Mouse (Mus musculus) hindbrain, embryonic 10.5 days (tissue): ENCODE results near the gene Mmp15. TPM values are rescaled to one million over a fixed set of nuclear protein-coding genes. Genes with fewer than 3 reads are reported as not detected.

Source experiments
- DNase-seq: peaks from one replicate; pipeline ENCODE4 v3.0.0-alpha.2; 2017; ENCODE audit warnings: low spot score
- H3K27ac ChIP-seq: fragments of 300-500 bp; sonication (generic); 2 replicates; pipeline ENCODE4 v1.5.1; 2016; ENCODE audit warnings: mild to moderate bottlenecking, moderate library complexity
- H3K27me3 ChIP-seq: fragments of 300-500 bp; sonication (generic); 2 replicates; pipeline ENCODE4 v1.6.1; 2016; ENCODE audit warnings: mild to moderate bottlenecking; ENCODE audit not compliant: poor library complexity, insufficient read depth, severe bottlenecking
- H3K36me3 ChIP-seq: fragments of 300-500 bp; sonication (generic); 2 replicates; pipeline ENCODE4 v1.6.1; 2016; ENCODE audit warnings: mild to moderate bottlenecking, moderate library complexity
- H3K4me1 ChIP-seq: fragments of 300-500 bp; sonication (generic); replicated peaks from 2 replicates; pipeline ENCODE4 v1.6.1; 2016; ENCODE audit warnings: mild to moderate bottlenecking
- H3K4me3 ChIP-seq: fragments of 300-500 bp; sonication (generic); 2 replicates; pipeline ENCODE4 v1.5.1; 2016; ENCODE audit warnings: mild to moderate bottlenecking, moderate library complexity
- H3K9me3 ChIP-seq: fragments of 300-500 bp; sonication (generic); 2 replicates; pipeline ENCODE4 v1.6.1; 2016; ENCODE audit warnings: mild to moderate bottlenecking, moderate library complexity
- WGBS: fragments of 180-500 bp; shearing (Covaris S2); methylation state at CpG from one replicate; pipeline ENCODE4 v1.1.7; 2016; 5-methylcytosine and 5-hydroxymethylcytosine counted together
- polyA plus RNA-seq: library from polyadenylated mRNA; unstranded; fragments of >200 nt; fragmentation: Nextera tagmentation; extraction: Ambion mirVana; gene quantifications from 2 replicates; pipeline ENCODE4 v1.2.1, GENCODE M21; 2016

The Mmp15 gene
- polyA plus RNA-seq, 1 experiment from 2014 or later: 19.4 TPM

DNA sequence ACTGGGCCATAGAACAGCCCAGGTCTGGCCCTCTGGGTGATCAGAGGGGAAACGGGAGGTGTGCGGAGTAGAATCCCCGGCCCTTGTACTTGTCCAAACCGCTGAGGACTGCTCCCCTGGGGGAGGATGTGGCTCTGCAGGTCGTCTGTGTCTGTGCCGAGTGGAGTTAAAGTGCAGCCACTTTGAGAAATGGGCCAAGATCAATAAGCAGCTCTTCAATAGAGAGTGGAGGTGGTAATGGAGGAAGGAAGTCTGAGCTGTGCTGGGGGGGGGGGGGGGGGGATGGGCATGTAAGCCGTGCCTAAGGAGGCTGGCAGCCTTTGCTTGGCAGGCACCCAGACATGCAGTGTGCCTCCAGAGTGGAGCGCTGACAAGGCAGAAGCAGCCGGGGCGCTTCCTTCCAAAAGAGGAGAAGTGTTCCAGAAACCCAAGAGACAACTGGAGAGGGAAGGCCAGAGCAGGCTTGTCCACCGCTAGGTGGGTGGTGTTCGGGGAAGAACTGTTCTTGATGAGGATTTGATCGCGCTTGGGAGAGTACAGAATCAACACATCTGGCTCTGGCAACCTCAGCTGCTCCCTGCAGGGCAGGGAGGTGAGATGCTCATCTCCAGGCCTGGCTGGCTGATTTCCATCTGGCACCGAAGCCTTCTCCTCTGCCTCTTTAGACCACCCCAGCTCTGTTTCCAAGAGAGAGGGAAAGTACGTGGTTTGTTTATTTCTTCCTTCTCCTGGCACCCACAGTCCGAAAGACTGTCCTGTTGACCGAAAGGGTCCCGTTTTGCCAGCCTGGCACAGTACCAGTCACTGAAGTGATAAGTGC lies 3.0 kb upstream of the Mmp15 start:
- H3K9me3 ChIP-seq: no peaks in the 10 kb centered on the region
- peaks cover 42% of the 10 kb centered on the region for H3K4me1 ChIP-seq
- peaks cover 38% of the 10 kb centered on the region for H3K27me3 ChIP-seq
- no peak for DNase-seq
- H3K4me3 ChIP-seq: no peak overlapping the region
- WGBS: 66% methylated on average over 19 of the region's 19 CpGs
- H3K27ac ChIP-seq: no peak overlapping the region
- H3K36me3 ChIP-seq: peaks cover 18% of the 10 kb centered on the region

GRCm38 (mm10) chr8:95351461-95351860 lies 607 bp upstream of the Mmp15 start:
- Histone ChIP-seq H3K36me3 (0 out of 2 replicates have a peak, but pooled peaks cover 6% of the 10 kb centered on the region), H3K27me3 (peaks cover 38% of the 10 kb centered on the region), H3K27ac (peak overlapping the region; percentile 95; the same call in 1 of the 2 replicates), H3K4me3 (peak overlapping the region; percentile 89), H3K4me1 (peaks cover 51% of the 10 kb centered on the region), H3K9me3 (no peaks in the 10 kb centered on the region)
- 3% methylated on average over 15 of the region's 15 CpGs for WGBS
- DNase-seq: peak; percentile 54

DNA sequence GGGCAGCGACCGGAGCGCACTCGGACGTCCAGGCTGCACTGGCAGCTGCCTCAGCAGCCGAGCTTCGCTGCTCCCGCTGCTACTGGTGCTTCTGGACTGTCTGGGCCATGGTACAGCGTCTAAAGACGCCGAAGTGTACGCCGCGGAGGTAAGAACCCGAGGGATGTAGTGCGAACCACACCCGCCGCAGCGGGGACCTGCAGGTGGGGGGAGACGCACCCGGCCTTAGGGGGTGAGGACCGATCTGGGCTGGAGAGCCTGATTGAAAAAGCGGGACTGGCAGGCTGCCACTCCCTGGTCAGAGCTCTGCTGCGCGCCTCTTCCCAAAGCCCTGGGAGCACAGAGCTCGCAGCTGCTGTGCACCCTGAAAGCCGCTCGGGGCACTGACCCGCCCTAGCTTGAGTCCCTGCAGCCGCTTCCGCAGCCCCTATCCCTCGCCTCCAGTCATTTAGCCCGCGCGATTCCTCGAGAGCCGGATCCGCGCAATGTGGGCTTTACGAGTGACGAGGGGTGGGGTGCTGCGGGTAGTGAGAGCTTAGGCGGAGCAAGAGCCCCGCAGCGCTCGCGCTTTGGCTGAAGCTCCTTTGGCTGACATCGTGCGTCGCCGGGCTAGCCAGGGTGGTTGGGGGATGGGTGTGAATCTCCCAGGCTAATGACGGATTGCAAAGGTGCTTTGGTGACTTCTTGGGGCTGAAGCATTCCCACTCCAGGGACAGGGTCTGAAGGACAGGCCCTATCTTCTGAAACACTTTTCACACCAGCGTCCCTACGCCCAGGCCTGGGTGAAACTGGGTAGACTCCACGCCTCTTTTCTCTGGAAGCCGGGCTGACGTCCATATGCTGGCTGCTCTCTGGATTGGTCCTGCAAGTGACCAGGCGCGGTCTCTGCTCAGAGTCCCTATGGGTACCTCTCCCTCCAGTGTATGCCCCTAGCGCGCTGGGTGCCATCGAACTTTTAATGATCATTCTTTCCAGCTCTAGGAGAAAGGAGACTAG lies 1.1 kb downstream of the Mmp15 start:
- H3K4me3 ChIP-seq: peak overlapping the region; percentile 89
- 2% methylated on average over 62 of the region's 62 CpGs for WGBS

GRCm38 (mm10) chr8:95354606-95355005 lies 2.5 kb downstream of the Mmp15 start:
- Histone ChIP-seq H3K27me3 (peaks cover 27% of the 10 kb centered on the region), H3K27ac (no peak overlapping the region), H3K4me1 (peaks cover 55% of the 10 kb centered on the region), H3K4me3 (no peak overlapping the region), H3K36me3 (0 out of 2 replicates have a peak, but pooled peaks cover 6% of the 10 kb centered on the region), H3K9me3 (no peaks in the 10 kb centered on the region)
- 81% methylated on average over 2 of the region's 2 CpGs for WGBS
- no peak for DNase-seq

More for the DNA sequence above, 1.1 kb downstream of the Mmp15 start:
- 0 out of 2 replicates have a peak, but pooled peaks cover 6% of the 10 kb centered on the region for H3K36me3 ChIP-seq
- H3K4me1 ChIP-seq: peaks cover 51% of the 10 kb centered on the region
- H3K9me3 ChIP-seq: no peaks in the 10 kb centered on the region
- H3K27me3 ChIP-seq: peaks cover 33% of the 10 kb centered on the region
- H3K27ac ChIP-seq: peak overlapping the region; percentile 95
- peak; percentile 80 for DNase-seq

DNA sequence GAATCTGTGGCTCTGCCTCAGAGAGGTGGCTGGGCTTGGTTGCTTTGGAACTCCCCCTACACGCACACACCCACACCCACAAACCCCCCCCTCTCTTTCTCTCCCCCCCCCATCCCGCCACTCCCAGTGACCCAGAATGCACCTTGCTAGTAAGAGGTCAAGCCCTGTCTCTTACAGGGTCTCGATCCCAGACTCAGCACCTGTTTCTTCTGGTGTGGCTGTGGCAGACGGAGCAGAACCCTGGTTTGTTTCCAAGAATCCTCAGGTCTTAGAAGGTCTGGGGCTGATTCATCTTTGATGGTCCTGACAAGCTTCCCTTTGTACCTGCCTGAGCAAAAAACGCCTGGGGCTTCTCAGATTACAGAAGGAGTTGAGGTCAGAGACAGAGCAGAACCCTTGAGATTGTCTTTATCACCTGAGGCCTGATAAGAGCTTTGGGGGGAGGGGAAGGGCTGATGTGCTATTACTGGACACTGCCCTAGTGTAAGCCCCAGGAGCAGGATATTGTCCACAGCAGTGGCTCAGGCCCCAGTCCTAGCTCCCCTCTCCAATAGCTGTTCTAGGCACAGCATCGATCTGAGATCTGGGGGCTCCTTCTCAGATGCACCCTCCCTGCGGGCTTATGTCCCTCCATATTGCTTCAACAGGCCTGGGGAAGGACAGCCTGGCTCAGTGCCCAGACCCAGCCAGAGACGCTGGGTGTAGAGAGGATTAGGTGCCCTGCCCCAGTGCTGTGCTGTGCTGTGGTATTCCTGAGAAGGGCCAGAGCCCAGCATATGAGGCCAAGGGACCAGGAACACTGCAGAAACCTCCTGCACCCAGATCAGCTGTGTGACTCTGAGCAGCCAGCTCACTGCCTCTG lies 6.7 kb downstream of the Mmp15 start:
- peaks cover 46% of the 10 kb centered on the region for H3K4me1 ChIP-seq
- peaks cover 9% of the 10 kb centered on the region; the same call in 1 of the 2 replicates for H3K36me3 ChIP-seq
- H3K4me3 ChIP-seq: no peak overlapping the region
- WGBS: 67% methylated on average over 8 of the region's 8 CpGs
- H3K9me3 ChIP-seq: no peaks in the 10 kb centered on the region
- 0 out of 2 replicates have a peak overlapping the region, but pooled peaks have one; percentile 69 for H3K27ac ChIP-seq
- no peak for DNase-seq
- no peaks in the 10 kb centered on the region for H3K27me3 ChIP-seq

GRCm38 (mm10) chr8:95360181-95361015 lies 8.3 kb downstream of the Mmp15 start:
- Histone ChIP-seq H3K4me3 (no peak overlapping the region), H3K27ac (peak overlapping the region; percentile 26; the same call in 1 of the 2 replicates), H3K9me3 (no peaks in the 10 kb centered on the region), H3K4me1 (peaks cover 35% of the 10 kb centered on the region), H3K36me3 (peaks cover 8% of the 10 kb centered on the region; the same call in 1 of the 2 replicates), H3K27me3 (no peaks in the 10 kb centered on the region)
- 56% methylated on average over 7 of the region's 7 CpGs for WGBS
- no peak for DNase-seq

DNA sequence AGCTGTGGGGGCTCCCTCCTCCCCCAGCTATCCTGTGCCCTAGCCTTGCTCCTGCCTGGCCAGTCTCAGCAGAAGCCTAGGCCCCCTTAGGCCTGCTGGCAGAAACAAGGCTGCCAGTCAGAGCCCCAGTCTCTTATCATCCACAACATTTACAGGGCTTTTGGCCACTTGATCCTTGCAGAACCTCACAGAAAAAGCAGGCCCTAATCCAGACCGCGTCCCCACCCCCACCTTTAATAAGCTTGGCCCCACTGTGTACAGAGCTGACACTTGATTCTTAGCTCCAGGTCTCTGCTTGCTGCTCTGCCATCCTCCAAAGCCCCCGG lies 8.9 kb downstream of the Mmp15 start:
- DNase-seq: no peak
- peak overlapping the region; percentile 26; the same call in 1 of the 2 replicates for H3K27ac ChIP-seq

DNA sequence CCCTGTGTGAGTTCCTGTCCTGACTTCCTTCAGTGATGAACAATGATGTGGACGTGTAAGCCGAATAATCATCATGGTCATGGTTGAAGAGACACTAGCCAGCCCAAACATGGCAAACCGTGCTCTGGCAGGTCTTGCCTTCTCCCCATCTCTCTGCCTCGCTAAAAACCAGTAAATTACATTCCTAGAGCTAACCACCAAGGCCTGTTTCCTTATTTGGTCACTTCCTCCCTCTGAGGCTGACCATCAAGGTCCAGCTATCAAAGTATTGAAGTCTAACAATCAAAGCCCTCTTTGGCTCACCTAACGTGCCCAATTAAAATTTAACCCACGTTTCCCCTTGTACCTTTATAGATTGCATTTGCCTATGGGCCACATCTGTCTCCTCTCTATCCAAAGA lies 10.2 kb downstream of the Mmp15 start:
- H3K9me3 ChIP-seq: no peaks in the 10 kb centered on the region
- WGBS: 80% methylated on average over 6 of the region's 6 CpGs
- no peak for DNase-seq

More for the DNA sequence above, 8.9 kb downstream of the Mmp15 start:
- Histone ChIP-seq H3K4me3 (no peak overlapping the region), H3K4me1 (peaks cover 35% of the 10 kb centered on the region), H3K9me3 (no peaks in the 10 kb centered on the region), H3K27me3 (no peaks in the 10 kb centered on the region), H3K36me3 (peaks cover 8% of the 10 kb centered on the region; the same call in 1 of the 2 replicates)
- 78% methylated on average over 3 of the region's 3 CpGs for WGBS

GRCm38 (mm10) chr8:95363849-95364248 lies 11.8 kb downstream of the Mmp15 start:
- H3K27ac ChIP-seq: no peak overlapping the region
- peaks cover 30% of the 10 kb centered on the region for H3K4me1 ChIP-seq
- WGBS: 97% methylated on average over 2 of the region's 2 CpGs

More for the DNA sequence above, 10.2 kb downstream of the Mmp15 start:
- peaks cover 35% of the 10 kb centered on the region for H3K4me1 ChIP-seq
- no peaks in the 10 kb centered on the region for H3K27me3 ChIP-seq
- no peak overlapping the region for H3K27ac ChIP-seq
- no peak overlapping the region for H3K4me3 ChIP-seq
- peaks cover 21% of the 10 kb centered on the region for H3K36me3 ChIP-seq

GRCm38 (mm10) chr8:95369581-95370326 lies 17.7 kb downstream of the Mmp15 start:
- Histone ChIP-seq H3K36me3 (peaks cover 87% of the 10 kb centered on the region), H3K9me3 (no peaks in the 10 kb centered on the region), H3K27ac (no peak overlapping the region), H3K27me3 (no peaks in the 10 kb centered on the region), H3K4me3 (peak overlapping the region; percentile 29; the same call in 1 of the 2 replicates), H3K4me1 (peaks cover 23% of the 10 kb centered on the region)
- DNase-seq: peak; percentile 32
- 57% methylated on average over 20 of the region's 20 CpGs for WGBS

More at GRCm38 (mm10) chr8:95363849-95364248, 11.8 kb downstream of the Mmp15 start:
- Histone ChIP-seq H3K9me3 (no peaks in the 10 kb centered on the region), H3K27me3 (no peaks in the 10 kb centered on the region), H3K4me3 (no peak overlapping the region), H3K36me3 (peaks cover 37% of the 10 kb centered on the region)
- DNase-seq: no peak
